Mouse (Mus musculus): ENCODE results near the gene Plekha7. TPM values are rescaled to one million over a fixed set of nuclear protein-coding genes. Genes with fewer than 3 reads are reported as not detected.

Plekha7 gene
- polyA plus RNA-seq, 1 experiment, result 29.2 TPM

DNA sequence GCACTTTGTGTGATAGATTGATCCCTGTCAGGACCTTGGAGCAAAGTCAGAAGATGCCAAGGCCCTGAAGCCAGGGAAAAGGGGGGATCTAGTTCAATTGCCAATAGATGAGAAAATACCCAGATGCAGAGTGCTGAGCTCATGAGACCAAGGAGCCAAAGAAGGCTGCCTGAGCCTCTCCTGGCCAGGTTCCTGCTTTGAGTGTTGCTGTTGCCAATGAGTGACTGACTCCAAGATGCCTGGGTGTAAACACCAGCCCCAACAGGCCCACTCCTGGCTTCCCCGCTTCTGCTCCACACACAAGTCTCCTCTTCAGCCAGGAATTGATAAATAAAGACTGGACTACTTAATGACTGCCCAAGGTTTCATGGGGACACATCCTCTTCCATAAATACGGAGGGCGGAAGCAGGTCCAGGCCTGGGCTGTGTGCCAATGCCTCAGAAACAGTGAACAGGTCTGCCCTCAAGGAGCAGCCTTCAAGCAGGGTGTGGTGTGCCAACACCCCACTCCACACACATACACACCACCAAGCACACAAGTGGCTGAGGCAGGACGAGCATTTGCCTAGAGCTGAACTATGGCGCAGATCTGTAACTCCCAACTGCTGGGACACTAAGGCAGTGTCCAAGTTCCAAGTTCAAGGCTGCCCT, 6.4 kb downstream of the Plekha7 start:
- TF ChIP-seq GATA1 (IDR thresholded peaks at IDR 0.05; ENCODE audit: low read length), result no peak

DNA sequence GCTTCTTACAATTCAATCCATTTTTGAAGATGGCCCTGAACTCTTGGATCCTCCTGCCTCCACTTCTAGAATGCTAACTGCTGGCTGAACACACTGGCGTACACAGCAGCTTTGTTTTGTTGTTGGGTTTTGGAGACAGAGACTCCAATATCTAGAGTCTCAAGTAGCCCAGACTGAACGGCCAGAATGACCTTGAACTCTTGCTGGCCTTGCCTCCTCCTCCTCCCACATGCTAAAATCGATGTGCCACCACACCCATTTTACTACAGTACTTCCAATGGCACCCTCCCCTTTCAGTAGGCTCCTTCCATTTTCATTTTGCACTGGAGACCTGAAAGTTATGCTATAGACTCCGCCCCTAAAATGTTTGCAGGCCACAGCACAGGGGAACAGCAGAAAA, 7.0 kb downstream of the Plekha7 start:
- no peak for TF ChIP-seq GATA1 (IDR thresholded peaks at IDR 0.05; ENCODE audit: low read length)

DNA sequence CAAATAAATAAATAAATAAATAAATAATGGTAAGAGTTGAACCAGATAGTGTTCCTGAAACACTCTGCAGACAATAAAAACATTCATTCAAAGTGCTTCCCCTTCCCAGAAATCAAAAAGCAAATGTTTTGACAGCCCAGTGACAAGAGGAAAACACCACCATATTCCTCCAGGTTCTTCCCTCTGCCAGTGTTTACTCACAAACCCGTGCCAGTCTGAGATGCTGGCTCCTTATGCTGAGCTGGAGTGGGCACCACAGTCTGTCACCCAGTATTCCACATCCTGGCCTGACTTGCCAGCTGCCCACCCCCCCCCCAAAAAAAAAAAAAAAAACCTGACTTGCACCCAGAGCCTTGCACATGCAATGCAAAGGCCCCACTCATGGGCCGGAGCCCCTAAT, 9.3 kb downstream of the Plekha7 start:
- TF ChIP-seq GATA1 (IDR thresholded peaks at IDR 0.05; ENCODE audit: low read length), result no peak

DNA sequence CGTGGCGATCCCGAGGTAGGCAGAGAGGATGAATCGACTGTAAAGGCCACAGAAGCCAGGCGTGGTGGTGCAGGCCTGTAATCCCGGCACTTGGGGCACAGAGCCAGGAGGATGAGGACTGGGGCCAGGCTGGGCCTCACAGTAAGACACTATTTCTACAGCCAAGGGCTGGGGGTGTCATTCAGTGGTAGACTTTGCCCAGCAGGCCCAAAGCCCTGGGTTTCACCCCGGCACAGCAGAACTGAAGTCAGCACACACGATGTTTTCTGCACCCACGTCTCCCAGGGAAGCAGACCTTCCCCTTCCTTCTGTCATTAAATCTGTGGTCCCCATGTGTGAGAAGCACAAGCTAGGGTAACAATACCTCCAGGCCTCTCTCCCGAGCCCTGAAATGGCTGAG, 9.8 kb downstream of the Plekha7 start:
- TF ChIP-seq GATA1 (IDR thresholded peaks at IDR 0.05; ENCODE audit: low read length), result no peak

GRCm38 (mm10) chr7:116294961-116295360, 13.2 kb downstream of the Plekha7 start:
- TF ChIP-seq GATA1 (IDR thresholded peaks at IDR 0.05; ENCODE audit: low read length), result no peak

- TF ChIP-seq GATA1 (IDR thresholded peaks at IDR 0.05; ENCODE audit: low read length), result no peak
These were observed 15.8 kb downstream of the Plekha7 start for GRCm38 (mm10) chr7:116292377-116292776.

- TF ChIP-seq GATA1 (IDR thresholded peaks at IDR 0.05; ENCODE audit: low read length), result no peak
These were observed 17.6 kb downstream of the Plekha7 start for GRCm38 (mm10) chr7:116290559-116290958.

DNA sequence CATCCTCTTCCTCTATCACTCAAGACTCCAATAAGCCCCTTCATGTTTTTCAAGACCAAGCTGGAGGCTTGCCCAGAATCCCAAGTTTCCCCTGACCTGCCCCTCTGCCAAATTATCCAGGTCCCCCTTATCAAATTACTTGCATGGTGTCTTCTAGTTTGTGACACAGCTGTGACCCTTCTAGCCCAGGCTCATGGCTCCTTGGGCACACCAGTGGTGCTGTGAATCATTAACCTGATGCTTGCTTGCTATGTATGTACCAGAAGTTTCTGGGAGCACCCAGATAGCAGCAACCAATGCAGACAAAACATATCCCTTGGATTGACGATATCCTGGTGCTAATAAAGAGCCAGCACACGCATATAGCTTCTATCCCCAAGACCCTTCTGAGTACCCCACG, 19.2 kb downstream of the Plekha7 start:
- TF ChIP-seq GATA1 (IDR thresholded peaks at IDR 0.05; ENCODE audit: low read length), result no peak

GRCm38 (mm10) chr7:116287959-116288358, 20.2 kb downstream of the Plekha7 start:
- TF ChIP-seq GATA1 (IDR thresholded peaks at IDR 0.05; ENCODE audit: low read length), result no peak

DNA sequence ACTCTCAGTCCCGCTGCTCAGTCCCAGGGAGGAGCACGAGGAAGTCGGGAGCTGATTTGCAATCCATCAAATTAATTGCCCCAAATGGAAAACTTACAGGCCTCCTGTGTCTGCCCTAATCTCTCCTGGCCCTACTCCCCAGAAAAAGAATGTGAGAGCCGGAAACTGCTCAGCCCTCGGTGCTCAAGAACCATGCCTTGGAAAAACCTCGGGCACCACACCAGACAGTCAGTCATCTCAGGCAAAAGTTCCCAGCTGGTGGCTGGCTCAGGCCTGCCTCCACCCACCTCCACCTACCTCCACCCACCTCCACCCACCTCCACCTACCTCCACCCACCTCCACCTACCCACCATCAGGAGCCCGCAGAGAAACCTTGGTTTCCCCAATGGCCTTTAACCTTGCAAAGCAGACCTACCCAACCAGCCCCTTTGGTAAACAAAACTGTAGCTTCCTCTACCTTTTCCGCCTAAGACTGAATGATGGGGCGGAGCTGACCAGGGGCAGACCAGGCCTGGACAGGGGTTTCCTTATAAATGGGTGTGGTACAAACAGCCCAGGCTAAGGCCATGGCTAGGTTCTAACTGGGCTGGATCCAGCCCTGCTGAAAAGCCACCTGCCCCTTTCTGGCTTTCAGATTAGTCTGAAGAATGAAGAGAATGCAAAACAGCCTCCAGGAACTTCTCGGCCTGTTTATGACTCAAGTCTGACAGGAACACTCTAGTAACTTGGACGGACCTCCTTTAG, 21.4 kb downstream of the Plekha7 start:
- no peak for TF ChIP-seq GATA1 (IDR thresholded peaks at IDR 0.05; ENCODE audit: low read length)

DNA sequence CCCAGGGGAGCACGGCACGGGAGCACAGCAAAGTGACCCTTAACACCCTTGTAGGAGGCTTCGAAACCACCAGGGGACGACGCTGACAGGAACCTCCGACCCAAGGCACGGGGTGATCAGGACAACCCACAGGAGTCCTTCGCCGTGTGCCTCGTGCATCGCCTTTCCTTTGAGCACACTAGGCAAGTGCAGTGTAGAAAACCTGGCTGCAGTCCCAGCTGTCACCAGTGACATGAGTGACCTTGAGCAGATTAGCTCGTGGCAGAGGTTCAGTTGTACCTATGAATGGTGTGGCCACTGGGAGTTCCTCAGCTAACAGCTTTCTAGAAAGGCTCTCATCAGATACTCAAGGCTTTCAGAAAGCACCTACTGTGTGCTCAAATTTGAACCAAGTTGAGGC, 22.0 kb downstream of the Plekha7 start:
- TF ChIP-seq GATA1 (IDR thresholded peaks at IDR 0.05; ENCODE audit: low read length), result no peak

DNA sequence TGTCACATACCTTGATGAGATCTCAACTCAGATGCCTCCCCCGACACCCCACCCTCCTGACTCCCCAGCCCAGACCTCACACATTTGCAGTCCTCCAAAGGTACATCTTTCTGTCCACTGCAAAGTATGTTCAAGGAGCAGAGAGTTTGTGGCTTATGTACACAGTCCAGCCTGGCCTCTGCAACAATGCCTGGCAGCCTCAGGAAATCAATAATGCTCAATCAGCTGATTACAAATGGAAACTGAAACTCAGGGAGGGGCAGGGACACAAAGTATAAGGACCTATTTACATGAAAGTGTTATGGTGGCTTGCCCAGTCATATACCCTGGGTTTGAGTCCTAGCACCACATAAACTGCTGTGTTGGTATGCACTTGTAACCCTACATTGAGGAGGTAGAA, 23.0 kb downstream of the Plekha7 start:
- TF ChIP-seq GATA1 (IDR thresholded peaks at IDR 0.05; ENCODE audit: low read length), result no peak

DNA sequence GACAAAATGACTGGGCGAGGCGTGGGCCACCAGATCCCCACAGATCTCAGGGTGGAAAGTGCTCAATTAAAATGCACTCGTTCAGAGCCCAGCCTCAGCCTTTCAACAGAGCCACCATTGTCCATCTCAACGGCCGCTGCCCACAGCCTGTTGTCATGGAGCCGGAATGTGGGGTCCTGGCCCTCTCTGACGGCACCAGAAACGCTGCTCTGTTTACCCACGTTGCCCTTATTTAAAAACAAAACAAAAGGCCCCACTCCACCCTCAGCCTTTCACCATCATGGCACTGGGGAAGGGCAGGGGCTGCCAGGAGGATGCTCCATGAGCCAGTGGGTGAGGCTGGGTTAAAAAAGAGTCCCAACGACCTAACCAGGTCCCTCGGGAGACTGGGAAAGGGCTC, 25.4 kb downstream of the Plekha7 start:
- TF ChIP-seq GATA1 (IDR thresholded peaks at IDR 0.05; ENCODE audit: low read length), result no peak

DNA sequence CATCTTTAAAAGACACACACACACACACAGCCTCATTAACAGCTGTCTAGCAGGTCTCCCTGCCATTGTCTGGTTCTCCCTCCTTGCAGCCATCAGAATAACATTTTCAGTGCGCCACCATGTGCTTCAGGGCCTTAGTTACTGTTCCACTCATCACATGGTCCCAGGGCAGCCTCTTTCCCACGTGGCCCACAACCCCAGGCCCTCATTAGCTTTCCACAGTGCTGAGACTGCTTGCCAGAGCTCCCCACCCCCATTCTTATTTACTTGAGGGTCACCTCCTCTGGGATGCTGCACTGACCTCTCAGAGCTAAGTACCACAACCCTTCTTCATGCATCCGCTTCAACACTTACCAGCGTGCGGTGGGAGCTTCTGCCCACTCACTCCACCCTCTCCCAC, 28.1 kb downstream of the Plekha7 start:
- no peak for TF ChIP-seq GATA1 (IDR thresholded peaks at IDR 0.05; ENCODE audit: low read length)

DNA sequence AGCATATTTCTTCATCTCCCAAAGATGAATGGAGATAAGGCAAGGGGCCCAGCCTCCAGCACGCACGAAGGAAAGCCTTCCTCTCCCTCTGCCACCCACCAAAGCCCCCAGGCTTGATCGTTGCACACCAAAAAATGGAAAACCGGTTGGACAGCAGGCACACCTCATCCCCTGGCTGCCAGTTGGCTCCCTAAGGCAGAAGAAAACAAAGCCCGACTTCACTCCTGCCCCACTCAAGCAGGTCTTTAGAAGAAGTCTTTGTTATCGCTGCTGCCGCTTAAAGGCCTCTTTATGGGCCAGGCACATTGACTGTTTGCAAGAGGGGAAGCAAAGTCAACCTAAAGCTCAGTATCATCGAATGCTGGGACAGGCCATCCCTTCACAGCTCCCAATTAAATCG, 29.9 kb downstream of the Plekha7 start:
- TF ChIP-seq GATA1 (IDR thresholded peaks at IDR 0.05; ENCODE audit: low read length), result no peak

DNA sequence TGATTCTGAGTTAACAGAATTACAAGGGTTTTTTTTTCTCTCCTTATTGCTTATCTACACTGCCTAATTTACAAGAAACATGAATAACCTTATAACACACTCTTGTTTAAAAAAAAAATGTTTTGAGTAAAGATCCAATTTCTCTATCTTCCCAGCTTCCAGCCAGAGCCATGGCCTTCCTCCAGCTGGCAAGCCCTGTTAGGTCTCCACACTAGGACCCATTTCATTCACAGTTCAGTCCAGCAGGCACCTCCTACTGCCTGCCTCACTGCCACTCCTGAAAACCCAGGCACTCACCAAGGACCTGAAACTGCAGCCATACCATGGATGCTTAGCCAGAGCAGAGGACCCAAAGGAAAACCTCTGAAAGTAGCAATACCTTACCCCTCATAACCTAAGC, 31.9 kb downstream of the Plekha7 start:
- no peak for TF ChIP-seq GATA1 (IDR thresholded peaks at IDR 0.05; ENCODE audit: low read length)

GRCm38 (mm10) chr7:116273111-116273510, 35.1 kb downstream of the Plekha7 start:
- no peak for TF ChIP-seq GATA1 (IDR thresholded peaks at IDR 0.05; ENCODE audit: low read length)
